Mouse (Mus musculus): ENCODE measurements around the gene Cth. TPM values are rescaled to one million over a fixed set of nuclear protein-coding genes. Genes with fewer than 3 reads are reported as not detected.
"Not testable (repeated sequence)": the region's sequence is repeated elsewhere in the genome, so short reads cannot be mapped to it uniquely, and the experiment has no call there.

Cth gene
- total RNA-seq (2021): 1 to 10 TPM; 2.0 to 2.1 TPM
- long read RNA-seq, experiment 1, partial matches to known transcripts: 0 of 1 reads
- long read RNA-seq, experiment 1, other reads (novel, unspliced or antisense): 0 of 1 reads
- long read RNA-seq, experiment 2: 0 reads

DNA sequence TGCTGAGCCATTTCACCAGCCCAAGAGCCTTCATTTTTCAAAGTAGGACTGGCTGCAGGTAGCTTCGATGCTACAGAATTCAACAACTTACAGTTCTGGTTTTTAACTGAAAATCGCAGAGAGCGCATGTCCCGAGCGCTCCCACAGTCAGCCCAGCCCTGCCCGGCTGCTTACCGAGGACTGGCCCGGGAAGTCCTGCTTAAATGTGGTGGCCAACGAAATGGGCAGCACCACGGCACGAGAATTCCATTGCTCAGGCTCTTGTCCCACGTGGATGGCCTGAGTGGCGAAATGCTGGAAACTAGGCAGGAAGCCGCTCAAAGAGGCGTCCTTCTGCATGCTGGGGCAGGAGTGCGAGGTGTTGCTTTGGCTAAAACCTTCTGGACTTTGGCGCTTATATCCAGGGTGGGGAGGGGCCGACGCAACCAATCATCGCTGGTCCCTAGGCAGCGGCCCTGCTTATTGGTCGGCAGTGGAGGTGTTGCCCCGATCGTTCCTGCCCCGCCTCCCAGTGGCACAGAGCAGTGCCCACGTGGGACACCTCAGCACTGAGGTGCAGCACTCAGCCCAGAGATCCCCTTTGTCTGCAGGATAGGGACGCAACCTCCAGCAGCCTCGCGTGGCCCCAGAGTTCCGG, at the start of gene Cth:
Cth (minus strand) TSS at position 386 of the 637 bp plus-strand sequence.
- DNase-seq: peak; percentile 87 to 93

DNA sequence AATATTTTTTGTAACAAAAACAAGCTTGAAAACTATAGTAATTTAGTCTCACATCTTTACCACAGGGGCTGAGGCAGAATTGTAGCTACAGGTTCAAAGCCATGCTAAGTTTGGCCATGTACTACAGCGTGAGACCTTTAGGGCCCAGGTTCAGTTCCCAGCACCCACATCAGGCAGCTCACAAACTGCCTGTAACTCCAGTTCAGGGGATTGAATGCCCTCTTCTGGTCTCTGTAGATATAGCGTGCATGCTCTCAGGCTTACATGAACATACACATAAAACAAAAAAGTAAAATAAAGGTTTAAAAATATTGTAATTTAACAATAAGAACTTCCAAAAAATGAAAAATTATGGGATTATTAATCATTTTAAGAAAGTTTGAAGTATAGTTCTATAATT, 48.4 kb upstream of the Cth start:
- no peak for DNase-seq

DNA sequence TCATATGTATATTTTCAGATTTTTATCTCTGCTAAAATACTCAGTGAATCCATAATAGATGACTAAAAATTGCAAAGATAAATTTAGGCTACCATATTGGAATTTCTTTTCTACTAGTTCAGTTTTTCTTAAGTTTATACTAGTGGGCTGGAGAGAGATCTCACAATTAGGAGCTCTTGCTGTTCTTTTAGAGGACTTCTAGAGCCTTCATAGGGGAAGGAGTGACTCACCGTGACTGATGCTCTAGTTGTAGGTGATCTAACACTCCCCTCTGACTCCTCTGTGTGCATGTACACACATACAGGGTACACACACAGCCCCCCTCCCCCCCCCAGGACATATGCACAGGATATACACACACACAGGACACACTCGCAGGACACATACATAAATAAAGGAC, 46.3 kb upstream of the Cth start:
- no peak for DNase-seq

DNA sequence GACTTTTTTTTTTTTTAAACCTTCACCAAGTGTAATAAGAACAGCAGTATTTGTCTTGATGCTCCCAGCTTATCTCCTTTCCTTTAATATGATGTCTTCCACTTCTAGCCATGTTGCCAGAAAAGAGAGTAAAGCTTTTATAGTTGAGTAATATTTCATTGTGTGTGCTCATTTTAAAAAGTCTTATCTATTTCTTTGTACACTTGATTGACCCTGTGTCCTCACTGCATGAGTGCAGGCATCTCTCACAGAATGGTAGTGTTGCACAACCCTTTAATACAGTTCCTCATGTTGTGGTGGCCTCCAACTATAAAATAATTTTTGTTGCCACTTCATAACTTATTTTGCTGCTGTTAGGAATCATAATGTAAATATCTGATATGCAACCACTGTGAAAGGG, 32.4 kb upstream of the Cth start:
- no peak for DNase-seq

DNA sequence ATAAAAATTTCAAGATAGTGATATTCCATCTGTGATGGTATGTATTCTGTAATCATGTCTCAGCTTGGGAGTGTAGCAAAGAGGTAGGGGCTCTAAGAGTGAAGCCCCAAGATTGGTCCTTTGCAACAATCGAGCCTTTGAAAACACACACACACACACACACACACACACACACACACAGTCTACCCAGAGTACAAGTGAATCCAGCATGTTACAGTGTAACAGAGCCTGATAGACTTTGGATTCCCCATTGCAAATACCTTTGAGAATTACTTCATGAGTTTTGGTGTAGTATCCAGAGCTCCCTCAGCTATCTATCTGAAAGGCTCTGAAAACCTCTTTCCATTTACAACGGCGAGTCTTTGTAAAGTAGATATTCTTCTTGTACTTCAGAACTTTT, 31.3 kb upstream of the Cth start:
- DNase-seq: no peak

DNA sequence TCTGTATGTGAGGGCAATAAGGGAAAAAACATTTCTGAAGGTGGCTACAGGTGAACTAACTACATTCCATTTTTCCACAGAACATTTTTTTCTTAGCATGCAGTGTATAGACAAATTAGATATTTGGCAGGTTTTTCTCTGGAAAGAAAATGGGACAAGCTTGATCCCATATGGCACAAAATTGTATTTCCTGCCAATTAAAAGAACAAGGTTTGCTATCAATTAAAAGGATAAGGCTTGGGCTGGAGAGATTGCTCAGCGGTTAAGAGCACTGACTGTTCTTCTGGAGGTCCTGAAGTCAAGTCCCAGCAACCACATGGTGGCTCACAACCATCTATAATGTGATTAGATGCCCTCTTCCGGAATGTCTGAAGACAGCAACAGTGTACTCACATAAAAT, 30.6 kb upstream of the Cth start:
- DNase-seq: no peak

DNA sequence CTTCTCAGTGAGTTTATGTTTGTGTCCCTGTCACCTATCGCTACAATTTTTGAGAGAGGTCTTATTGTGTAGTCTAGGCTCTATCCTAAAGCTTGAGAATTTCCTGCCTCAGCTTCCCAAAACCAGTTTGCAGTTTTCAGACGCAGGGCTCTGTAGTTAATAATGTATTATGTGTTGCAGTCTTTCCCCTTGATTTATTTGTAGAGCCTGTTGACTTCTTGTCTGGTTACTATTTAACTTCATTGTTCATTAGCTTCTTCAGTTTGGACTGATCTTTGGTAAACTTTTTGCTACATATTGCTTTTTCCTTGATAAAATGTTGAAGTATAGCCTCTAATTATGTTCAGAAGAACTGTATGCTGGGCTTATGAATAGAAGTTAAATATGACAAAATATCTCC, 27.8 kb upstream of the Cth start:
- DNase-seq: no peak

DNA sequence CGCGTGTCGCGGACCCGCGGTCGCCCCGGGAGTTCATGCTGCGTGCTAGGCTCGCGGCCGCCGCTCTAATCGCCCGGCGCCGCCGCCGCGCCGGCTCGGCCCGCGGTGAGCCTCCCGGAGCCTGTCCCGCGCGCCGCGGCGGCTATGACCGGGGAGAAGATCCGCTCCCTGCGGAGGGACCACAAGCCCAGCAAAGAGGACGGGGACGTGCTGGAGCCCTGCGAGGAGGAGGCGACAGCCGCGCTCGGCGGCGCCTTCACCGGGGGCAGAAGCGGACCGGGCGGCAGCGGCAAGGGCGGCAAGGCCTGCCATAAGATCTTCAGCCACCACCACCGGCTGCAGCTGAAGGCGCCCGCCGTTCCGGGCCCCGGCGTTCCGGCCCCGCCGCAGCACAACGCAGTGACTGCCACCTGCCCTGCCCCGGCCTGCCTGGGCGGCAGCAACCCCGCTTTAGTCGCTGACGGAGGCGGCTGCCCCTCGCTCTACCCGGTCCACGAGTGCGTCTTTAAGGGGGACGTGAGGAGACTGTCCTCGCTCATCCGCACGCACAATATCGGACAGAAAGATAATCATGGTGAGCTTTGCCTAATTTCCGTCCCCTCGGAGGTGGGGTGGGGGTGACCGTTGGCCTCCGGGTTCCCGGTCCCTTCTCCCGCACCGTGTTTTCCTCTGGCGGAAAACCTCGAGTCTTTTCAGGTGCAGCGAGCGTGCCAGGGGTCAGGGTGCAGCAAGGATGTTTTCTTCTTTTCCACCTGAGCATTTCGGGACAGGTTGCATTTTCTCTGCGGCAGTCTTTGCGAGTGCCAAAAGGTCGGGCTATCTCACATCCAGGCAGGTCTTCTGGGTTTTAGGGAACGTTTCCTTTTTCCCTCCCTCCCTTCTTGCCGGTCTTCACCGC, 22.8 kb upstream of the Cth start:
- DNase-seq: peak in 1 of 2 experiments; percentile 37

DNA sequence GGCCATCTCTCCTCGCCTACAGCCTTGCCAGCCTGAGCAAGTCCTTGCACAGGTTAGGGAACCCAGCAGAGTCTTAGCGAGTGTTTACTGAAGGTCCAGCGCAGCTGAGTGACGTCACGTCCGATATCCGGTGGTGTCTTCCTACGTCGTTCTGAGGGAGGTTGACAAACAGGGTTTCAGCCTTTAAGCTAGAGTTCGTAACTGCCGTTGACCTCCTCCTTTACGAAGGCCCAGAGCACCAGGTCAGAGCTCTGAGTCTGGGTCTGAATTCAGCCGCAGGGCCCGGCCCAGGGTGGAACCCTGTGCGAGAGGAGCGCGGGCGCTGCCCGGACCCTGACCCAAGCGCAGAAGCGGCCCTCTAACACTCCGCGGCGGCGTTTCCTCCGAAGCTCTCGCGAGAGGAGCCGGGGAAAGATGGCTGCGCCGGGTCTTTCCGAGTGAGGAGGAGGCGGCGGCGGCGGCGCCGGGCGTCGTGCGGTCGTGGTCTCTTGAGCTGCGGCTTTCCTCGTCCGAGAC, 22.0 kb upstream of the Cth start, which contains the start of gene Ankrd13c:
Ankrd13c (plus strand) TSS at position 397 of the 516 bp plus-strand sequence.
- DNase-seq: peak; percentile 94 to 95

DNA sequence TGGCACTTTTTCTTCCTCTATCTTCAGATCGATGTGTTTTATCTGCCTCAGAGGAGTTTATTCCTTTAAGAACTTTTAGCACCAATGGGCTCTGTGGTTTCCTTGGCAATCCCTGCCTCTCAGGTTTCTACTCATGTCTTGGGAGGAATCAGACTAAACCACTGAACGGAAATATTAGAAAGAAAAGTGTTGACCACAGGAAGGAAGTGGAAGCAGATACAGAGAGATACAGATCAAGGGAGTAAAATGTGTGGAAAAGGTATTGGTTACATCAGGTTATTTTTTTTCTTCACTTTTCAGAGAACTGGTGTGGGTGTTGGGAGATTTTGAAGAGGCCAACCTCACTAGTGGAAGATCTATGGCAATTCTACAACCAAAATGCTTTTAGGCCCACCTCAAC, 13.7 kb upstream of the Cth start:
- DNase-seq: no peak

DNA sequence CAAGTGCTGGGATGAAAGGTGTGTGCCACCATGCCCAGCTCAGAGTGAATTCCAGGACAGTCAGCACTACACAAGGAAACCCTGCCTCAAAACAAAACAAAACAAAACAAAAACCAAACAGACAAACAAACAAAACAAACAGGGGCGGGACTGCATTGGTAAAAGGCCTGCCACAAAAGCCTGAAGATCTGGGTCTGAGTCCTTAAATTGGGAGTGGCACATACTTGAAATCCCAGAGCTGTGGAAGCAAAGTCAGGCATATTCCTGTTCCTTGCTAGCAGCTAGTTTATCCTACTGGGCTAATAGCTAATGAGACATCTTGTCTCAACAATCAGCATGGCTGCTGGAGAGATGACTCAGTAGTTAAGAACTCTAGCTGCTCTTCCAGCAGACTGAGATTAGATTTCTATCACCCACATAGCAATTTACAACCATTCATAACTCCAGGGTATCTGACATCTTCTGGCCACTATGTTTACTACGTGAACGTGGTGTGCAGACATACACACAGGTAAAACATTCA, 9.5 kb upstream of the Cth start:
- DNase-seq: no peak

DNA sequence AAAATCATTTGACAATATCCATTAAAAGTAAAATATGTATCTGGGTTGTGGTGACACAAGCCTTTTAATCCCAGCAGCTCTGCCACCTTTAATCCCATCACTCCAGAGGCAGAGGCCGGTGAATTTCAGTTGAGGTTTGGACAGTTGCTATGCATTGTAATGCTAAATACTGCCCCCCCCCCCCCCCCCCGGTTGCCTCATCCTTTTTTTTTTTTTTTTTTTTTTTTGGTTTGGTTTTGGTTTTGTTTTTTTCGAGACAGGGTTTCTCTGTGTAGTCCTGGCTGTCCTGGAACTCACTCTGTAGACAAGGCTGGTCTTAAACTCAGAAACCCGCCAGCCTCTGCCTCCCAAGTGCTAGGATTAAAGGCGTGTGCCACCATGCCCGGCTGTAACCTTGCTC, 8.3 kb upstream of the Cth start:
- not testable (repeated sequence) for DNase-seq

DNA sequence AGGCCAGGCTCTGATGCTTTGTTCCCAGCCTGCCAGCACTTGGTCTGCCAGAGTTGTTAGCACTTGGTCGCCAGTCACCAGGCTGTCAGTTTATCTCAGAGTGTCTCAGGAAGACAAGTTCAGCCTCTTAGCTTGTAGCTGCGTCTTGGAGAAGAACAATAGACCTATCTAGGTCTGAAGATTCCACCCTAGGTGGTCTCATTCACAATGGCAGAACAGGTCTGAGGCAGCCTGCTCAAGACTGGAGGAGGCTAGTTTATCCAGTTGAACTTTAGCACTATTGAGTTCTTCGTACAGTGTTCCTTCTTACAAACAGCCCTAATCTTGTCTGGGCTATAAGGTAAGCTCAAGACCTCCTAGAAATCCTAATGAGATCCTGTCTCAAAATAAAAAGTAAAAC, 7.2 kb upstream of the Cth start:
- no peak for DNase-seq

DNA sequence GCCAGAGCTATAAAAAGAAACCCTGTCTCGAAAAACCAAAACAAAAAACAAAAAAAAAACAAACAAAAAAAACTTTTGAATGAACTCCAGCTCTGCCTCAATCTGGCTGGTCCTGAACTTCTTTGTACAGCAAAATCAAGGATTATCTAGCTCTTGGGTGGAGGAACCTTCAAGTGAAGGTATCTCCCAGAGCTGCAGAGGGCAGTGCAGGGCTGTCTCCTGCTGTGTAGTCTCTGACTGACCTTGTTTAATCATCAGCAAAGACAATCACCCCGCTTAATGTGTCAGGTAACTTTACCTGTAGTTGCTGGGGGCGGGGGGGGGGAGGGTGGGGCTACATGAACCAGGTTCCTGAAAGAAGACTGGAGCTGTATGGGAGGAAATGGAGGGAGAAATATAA, 6.7 kb upstream of the Cth start:
- DNase-seq: no peak

DNA sequence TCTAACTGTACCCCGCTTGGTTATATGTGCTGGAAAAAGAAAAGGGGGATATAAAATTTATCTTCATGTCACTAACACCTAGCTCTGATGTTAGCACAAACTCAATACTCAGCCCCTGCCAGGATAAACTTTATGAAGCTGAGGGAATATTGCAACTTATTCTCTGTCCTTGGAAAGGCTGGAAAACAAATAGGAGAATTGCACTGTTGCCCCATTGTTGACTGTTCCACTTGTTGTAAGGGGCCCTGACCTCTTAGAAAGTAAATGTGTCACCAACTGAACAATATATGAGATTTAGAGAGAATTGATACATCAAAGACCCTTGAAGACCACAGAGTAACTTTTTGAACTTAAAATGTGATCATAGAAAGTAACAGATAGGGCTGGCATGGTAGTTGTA, 4.5 kb upstream of the Cth start:
- DNase-seq: no peak

DNA sequence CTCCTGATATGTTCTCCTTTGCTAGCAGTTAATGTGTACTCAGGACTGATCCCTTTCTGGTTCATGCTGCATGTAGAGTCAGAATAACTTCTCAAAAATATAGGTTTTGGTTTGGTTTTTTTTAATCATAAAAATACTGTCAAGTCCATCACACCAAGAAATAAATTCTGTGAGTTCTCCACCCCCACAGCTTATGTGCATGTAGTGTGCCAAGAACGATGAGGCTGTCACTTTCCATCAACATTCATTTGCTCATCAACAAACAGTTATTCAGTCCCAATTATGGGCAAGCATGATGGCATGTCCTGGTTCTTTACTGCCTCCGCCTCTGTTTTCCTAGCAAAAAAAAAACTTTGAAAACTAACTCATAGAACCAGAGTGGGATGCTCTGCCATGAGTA, 3.9 kb upstream of the Cth start:
- no peak for DNase-seq

DNA sequence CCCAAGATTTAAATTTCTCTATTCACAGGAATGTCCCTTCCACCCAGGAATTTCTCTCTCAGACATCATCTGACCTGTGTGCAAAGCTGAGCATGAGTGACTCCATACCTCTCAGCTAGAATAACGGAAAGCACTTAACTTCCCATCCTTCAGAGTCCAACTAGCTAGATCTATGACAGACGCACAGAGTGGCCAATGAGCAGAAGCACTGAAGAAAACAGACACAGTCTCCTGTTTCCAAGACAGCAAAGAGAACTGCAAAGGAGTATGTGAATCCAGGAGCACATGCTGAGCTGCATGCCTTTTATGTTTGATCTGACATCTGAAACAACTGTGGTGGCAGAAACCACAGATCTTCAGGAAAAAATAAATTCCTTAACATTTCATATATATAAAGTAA, 1.9 kb upstream of the Cth start:
- no peak for DNase-seq

DNA sequence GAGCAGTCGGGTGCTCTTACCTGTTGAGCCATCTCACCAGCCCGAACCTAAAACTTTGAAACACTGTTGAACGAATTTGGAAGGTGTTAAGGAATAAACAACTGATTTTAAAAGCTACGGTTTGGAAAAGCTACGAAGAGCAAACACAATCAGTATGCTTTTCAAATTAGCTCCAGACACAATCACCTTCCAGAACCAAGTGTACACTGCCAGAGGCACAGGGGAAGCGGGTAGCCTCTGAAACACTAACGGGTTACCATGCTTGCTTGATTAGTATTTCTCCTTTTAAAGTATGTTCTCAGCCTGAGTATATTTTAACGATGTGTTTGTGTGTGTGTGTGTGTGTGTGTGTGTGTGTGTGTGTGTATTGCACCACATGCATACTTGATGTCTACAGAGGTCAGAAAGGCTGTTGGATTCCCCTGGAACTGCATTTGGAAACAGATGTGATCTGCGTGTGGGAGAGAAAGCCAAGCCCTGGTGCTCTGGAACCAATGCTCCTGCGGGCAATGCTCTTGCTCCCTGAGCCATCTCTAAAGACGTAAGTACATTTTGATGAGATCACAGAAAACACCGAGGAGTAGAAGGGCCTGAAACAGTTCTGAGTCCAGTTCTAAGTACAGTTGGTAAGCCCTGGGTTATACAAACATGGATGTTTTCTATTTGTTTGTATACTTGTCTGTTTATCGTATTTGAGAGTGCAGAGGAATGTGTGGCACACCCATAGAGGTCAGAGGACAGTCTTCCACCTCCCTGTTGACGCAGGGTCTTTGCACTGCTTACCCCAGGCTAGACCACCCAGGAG, 1.0 kb upstream of the Cth start:
- DNase-seq: no peak

DNA sequence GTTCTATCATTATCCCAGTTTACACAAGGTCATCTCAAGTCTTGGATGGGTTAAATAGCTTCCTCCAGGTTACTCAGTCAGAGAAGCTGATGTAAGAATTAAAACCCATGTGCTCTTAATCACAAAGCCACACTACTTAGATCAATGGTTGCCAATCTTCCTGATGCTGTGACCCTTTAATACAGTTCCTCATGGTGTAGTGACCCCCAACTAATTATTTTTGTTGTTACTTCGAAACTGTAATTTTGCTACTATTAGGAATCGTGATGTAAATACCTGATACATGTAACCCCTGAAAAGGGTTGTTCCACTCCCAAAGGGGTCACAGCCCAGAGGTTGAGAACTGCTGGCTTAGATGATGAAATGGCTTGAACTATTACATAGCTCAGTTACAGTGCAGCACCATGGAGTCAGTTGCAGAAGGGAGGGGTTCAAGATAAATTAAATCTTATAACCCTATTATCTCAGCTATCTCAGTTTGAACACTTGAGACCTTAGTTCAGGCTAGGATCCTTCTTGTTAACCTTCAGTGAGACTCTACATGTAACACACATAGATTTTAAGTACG, 1.5 kb downstream of the Cth start:
- DNase-seq: no peak

DNA sequence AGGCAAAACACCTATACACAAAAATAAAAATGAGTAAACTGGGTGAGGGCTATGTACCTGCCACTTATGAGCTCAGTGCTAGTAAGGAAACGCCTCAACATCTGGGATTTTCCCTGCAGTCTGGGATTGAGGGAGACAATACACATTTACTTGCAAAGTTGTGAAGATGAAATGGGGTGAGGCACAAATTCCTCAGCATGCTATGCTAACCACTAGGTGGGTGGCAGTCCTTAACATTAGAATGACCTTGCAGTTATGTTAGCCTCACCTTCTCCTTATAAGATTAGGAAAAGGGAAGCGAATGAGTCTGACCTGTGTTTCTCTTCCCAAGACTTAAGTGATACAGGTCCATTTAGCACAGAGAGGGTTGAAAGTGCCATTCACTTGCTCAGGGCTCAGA, 3.5 kb downstream of the Cth start:
- DNase-seq: no peak

DNA sequence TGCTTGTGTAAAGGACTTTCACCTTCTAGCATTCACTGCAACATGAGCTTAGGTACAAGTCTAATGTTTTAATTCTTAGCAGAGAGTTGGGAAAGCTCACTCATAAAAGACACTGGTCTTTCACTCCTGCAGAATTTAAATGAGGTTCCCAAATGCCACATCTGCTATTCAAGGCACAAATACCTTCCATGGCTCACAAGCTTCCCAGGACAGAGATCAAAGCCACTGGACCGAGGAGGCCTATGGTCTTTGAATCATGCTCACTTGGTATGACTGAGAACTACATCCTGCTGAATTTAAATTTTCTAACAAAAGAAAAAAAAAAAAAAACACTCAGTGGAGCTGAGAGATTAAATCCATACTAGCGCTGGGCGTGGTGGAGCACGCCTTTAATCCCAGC, 8.5 kb downstream of the Cth start:
- no peak for DNase-seq

DNA sequence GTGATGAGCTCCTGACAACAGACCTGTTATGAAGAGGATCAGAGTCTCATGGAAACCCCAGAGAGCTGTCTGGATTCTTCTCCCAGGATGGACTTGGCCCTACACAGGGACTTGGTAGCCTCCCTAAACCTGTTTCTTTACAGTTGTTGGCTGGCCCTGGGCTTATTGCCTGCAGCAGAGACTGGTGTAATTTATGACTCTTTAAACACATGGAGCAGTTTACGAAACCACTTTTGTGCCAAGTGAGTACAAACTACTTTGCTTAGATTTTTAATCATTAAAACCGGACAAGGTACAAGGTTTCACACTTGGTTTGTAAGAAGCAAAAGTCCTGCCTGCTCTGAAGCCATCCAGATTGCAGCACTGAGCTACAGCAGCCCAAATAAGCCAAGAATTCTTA, 12.7 kb downstream of the Cth start:
- DNase-seq: no peak

All from heart, adult 18-20 months (tissue).